ENCODE assay signal across 8 mouse cellular contexts in the genomic region with DNA sequence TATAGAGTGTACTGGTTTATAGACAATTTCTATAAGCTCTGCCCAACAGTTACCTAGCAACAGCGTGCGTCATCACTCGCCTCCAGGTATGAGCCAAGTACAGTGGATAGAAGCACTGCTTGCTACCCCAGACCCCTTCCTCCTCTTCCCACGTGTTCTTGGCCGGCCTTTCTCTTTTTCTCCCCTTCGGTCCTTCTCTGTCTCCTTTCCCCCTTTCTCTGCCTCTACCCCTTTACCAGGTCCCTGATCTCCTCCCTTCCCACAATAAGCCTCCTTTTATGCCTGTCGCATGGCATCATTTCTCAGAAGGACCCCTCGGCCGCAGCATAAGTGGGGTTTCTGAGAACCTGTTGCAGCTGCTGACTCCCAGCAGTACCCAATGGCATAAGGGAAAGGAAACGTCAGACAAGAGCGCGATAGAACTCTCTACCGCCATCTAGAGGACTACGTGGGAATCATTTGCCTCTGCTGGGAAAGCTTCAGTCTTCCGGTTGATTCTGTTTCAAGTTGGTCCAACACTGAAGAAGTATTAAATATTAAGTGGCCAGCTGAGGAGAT. TPM values are rescaled to one million over a fixed set of nuclear protein-coding genes. Genes with fewer than 3 reads are reported as not detected.
DNase-seq lines count a peak whose midpoint lies in the region; ATAC-seq and TF ChIP-seq lines count a peak whose summit lies in the region.

No protein-coding gene starts in this region.

- peak overlapping the region; percentile 44; the same call in 1 of the 2 replicates for H3K9ac ChIP-seq in hindbrain, postnatal 0 days (replicated peaks; ENCODE audit: low read length)

- H3K4me3 ChIP-seq in hindbrain, postnatal 0 days (ENCODE audit: low read length), result no peak overlapping the region
- peak overlapping the region; percentile 28 for H3K4me3 ChIP-seq in left cerebral cortex, adult 2 months

- H3K27ac ChIP-seq in hindbrain, postnatal 0 days, result no peak overlapping the region
- no peak overlapping the region for H3K27ac ChIP-seq in left cerebral cortex, adult 2 months

- intact Hi-C loops in heart, postnatal 25 days (cut with DNase I), result loop anchor here (2.0 kb wide), 1 partner anchor 28 kb away; the partner anchor contains the start of gene Slc29a1
- intact Hi-C loops in left cerebral cortex, adult 2 months (cut with DNase I), result loop anchor here (2.0 to 10.0 kb wide), 3 partner anchors 28 to 152 kb away; partner anchors contain the start of genes Slc29a1 and Spats1

- peaks cover 6% of the 10 kb centered on the region; the same call in 1 of the 2 replicates for H3K4me1 ChIP-seq in hindbrain, postnatal 0 days (ENCODE audit: insufficient read depth, low read length)

- ATAC-seq in hindbrain, postnatal 0 days, result peak; percentile 48; the same call in 1 of the 2 replicates

- TF ChIP-seq CTCF in hindbrain, postnatal 0 days (IDR thresholded peaks at IDR 0.05; ENCODE audit: low read depth), result peak; percentile 95
- peak; percentile 94 for TF ChIP-seq CTCF in left cerebral cortex, adult 2 months (IDR thresholded peaks at IDR 0.05)

- 24% methylated on average over 15 of the region's 15 CpGs for WGBS in hindbrain, postnatal 0 days

- DNase-seq in heart, adult 11 months, result peak; percentile 95
- DNase-seq in heart, postnatal 25 days (ENCODE audit: low spot score), result no peak
- DNase-seq in cerebellum, postnatal 25 days, result peak; percentile 63 to 80
- peak; percentile 35 to 69 for DNase-seq in frontal cortex, postnatal 25 days (ENCODE audit: low spot score in 2 of 2)
- DNase-seq in hindbrain, postnatal 0 days (ENCODE audit: low spot score), result peak; percentile 93
- DNase-seq in left cerebral cortex, adult 2 months (ENCODE audit: extremely low spot score in 1 of 2, low spot score in 2 of 2), result peak; percentile 68 to 70
- peak; percentile 45 to 80 for DNase-seq in lung, postnatal 4 days
- peak; percentile 76 to 78 for DNase-seq in right cerebral cortex, adult 2 months (ENCODE audit: low spot score in 2 of 2)

- no peaks in the 10 kb centered on the region for H3K9me3 ChIP-seq in hindbrain, postnatal 0 days (ENCODE audit: low read length)

- no peaks in the 10 kb centered on the region for H3K36me3 ChIP-seq in hindbrain, postnatal 0 days (ENCODE audit: insufficient read depth, low read length)

- no peaks in the 10 kb centered on the region for H3K27me3 ChIP-seq in hindbrain, postnatal 0 days (ENCODE audit: insufficient read depth, low read length)

- H3K4me2 ChIP-seq in hindbrain, postnatal 0 days (ENCODE audit: low read depth, low read length), result peak overlapping the region; percentile 46

RNA-seq across cellular contexts. Expression of gene Mymx, which starts 24.8 kb away (rescaled TPM):
- not detected for total RNA-seq in heart, postnatal 25 days (2021)
- total RNA-seq in hindbrain, postnatal 0 days (2014; rRNA removed), result not detected in 2 replicates
- polyA plus RNA-seq in hindbrain, postnatal 0 days (2015; fragmentation: Nextera tagmentation; extraction: Ambion mirVana), result not detected in 2 replicates
- not detected for total RNA-seq in left cerebral cortex, adult 2 months (2021)

RNA-seq across cellular contexts. Expression of gene Slc29a1, which starts 27.2 kb away (rescaled TPM):
- total RNA-seq in heart, postnatal 25 days (2021), result 10 to 100 TPM; 77.9 to 78.4 TPM
- total RNA-seq in hindbrain, postnatal 0 days (2014; rRNA removed), result 170 and 354 TPM in 2 replicates
- polyA plus RNA-seq in hindbrain, postnatal 0 days (2015; fragmentation: Nextera tagmentation; extraction: Ambion mirVana), result 60.6 and 77.6 TPM in 2 replicates
- total RNA-seq in left cerebral cortex, adult 2 months (2021), result 10 to 100 TPM; 19.7 to 23.6 TPM

RNA-seq across cellular contexts. Expression of gene Capn11, which starts 32.5 kb away (rescaled TPM):
- not detected for total RNA-seq in heart, postnatal 25 days (2021)
- total RNA-seq in hindbrain, postnatal 0 days (2014; rRNA removed), result 0.42 and 1.8 TPM in 2 replicates
- 0.14 and 2.0 TPM in 2 replicates for polyA plus RNA-seq in hindbrain, postnatal 0 days (2015; fragmentation: Nextera tagmentation; extraction: Ambion mirVana)
- total RNA-seq in left cerebral cortex, adult 2 months (2021), result 1 to 10 TPM in 1 of 2 experiments, under 1 TPM in 1; 0.25 to 1.5 TPM

RNA-seq across cellular contexts. Expression of gene Hsp90ab1, which starts 53.6 kb away (rescaled TPM):
- 1,000 to 10,000 TPM; 1,042 to 1,257 TPM for total RNA-seq in heart, postnatal 25 days (2021)
- 982 and 1,365 TPM in 2 replicates for total RNA-seq in hindbrain, postnatal 0 days (2014; rRNA removed)
- polyA plus RNA-seq in hindbrain, postnatal 0 days (2015; fragmentation: Nextera tagmentation; extraction: Ambion mirVana), result 1,472 and 1,504 TPM in 2 replicates
- 1,000 to 10,000 TPM; 1,492 to 1,507 TPM for total RNA-seq in left cerebral cortex, adult 2 months (2021)

RNA-seq across cellular contexts. Expression of gene Mrpl14, which starts 59.5 kb away (rescaled TPM):
- total RNA-seq in heart, postnatal 25 days (2021), result 100 to 1,000 TPM; 132 to 139 TPM
- total RNA-seq in hindbrain, postnatal 0 days (2014; rRNA removed), result 41.3 and 58.7 TPM in 2 replicates
- polyA plus RNA-seq in hindbrain, postnatal 0 days (2015; fragmentation: Nextera tagmentation; extraction: Ambion mirVana), result 117 and 119 TPM in 2 replicates
- total RNA-seq in left cerebral cortex, adult 2 months (2021), result 10 to 100 TPM; 42.4 to 44.1 TPM
